Mouse (Mus musculus): Measurements from ENCODE around the gene AU040320. TPM values are rescaled to one million over a fixed set of nuclear protein-coding genes. Genes with fewer than 3 reads are reported as not detected.

The AU040320 gene
- total RNA-seq (2015) (18.7 and 24.2 TPM in 2 replicates), total RNA-seq (2017) (18.6 and 20.7 TPM in 2 replicates)

GRCm38 (mm10) chr4:126753268-126754230, at the start of gene AU040320, which contains the start of gene Ncdn:
AU040320 (plus strand) TSS chr4:126753544.
Ncdn (minus strand) TSS chr4:126753438.
- ATAC-seq (ENCODE audit: poor library complexity, severe bottlenecking), result peak; percentile 91

DNA sequence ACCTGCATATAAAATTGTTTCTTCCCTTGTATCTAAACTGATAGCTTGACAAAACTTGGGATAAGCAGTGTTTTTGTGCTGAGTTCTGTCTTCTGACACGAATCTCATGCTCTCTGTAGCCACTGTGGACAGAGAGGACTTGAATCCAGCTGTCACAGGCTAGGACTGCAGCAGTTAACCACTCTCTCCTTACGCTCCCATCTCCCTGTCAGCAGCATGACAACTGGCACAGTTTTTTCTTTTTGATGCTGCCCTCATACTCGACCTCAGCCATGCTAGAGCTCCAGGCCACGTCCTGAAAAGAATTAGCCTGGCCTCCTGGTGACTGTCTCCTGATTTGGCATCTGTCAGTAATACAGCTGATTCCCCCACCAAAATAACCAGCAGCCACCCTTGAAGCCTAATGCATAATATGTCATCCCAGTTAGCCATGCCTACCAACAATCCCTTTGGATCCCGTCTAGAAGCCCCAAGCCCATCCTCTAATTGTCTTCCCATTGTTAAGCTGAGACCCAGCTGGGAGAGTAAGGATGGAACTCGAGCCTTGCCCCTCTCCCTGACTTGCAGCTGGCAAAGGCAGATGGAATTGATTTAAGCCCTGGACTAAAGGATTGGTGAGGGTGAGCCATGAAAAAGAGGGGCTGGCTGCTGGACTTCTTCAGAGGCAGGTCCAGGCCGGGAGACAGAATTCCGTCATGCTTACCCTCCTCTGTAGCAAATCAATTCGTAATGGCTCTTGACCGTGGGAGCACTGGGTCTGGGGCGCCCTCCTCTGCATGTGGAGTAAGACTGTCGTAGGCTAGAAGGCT, 46.5 kb upstream of the AU040320 start:
- ATAC-seq (ENCODE audit: poor library complexity, severe bottlenecking), result no peak

- ATAC-seq (ENCODE audit: poor library complexity, severe bottlenecking), result no peak
Observed at GRCm38 (mm10) chr4:126707439-126707826, 45.9 kb upstream of the AU040320 start.

DNA sequence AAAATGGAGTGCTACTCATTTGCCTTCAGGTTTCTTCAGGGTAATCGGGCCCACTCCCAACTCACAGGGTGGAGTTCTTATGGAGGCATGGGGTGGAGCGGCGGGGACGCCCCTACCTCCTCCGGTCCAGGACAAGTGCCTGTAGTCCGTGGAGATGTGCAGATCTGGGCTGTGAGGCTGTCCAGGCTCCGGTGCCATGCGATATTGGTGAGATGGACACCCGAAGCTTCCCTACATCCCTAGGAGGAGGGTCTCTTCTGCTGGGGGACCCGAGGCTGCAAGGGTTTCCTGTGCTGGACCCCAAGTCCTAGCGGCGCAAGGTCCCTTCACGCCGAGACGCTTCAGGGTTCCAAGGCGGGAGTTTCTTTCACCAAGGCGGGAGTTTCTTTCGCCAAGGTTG, 21.2 kb upstream of the AU040320 start:
- no peak for ATAC-seq (ENCODE audit: poor library complexity, severe bottlenecking)

DNA sequence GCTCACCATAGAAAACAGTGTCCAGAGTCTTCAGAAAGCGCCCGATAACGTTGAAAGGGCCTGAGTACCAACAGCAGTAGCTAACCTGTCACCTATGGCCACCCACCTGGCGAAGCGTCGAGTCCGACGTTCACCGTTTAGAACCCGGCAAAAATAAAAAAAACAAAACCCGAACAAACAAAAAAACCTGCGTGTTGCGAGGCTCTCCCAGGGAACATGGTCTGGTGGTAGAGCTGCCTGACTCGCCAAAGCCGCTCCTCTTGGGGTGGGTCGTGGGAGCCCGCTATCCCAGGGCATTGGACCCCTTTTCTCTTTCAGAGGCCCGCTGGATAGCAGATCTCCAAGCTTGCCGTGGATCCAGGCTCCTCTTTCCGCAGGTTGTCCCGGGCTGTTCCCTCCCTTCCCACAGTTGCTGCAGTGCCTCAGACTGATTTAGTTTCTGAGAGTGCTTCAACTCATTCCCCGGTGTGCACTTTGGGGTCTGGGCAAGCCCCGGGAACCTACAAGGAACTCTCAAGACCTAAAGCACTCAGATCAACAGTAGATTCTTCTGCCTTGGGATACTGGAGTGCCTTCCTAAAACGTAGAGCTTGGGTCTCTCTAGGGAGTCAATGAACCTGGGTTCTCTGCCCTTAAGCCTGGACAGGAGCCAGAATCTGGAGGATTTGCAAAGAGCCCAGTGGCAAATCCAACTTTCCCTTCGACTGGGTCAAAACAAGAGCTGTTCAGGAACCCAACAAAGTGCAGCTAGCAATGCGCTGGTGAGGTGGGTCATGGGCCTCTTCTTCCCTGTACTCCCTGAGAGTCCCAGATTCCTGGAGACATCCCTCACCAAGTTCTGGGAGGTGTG, 20.6 kb upstream of the AU040320 start:
- no peak for ATAC-seq (ENCODE audit: poor library complexity, severe bottlenecking)

DNA sequence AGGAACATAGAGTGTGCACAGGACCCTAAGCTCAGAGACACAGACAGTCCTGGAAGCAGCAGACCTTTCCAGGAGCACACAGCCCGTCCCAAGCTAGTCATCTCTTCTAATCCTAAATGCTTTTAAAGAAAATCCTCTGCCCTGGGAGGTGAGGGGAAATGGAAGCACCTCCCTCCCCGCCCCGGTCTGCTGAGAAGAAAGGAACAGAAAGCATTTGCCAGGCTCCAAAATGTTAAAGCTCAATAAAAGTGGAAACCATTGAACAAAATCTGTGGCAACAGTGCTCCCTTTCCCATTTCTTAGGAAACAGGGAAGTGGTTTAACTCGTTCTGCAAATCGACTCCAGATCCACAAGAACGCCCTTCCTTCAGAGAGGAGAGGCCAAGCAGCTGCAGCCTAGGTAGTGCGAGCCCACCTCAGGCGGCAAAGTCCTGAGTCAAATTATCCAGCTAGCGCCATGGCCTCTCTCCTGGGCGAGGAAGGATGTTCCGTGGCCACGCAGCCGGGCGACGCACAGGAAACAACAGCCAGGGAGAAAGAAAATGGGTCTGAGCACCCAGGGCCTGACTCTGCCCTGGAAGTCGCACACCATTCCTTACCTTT, 19.2 kb upstream of the AU040320 start:
- peak; percentile 17; the same call in 1 of the 2 replicates for ATAC-seq (ENCODE audit: poor library complexity, severe bottlenecking)

DNA sequence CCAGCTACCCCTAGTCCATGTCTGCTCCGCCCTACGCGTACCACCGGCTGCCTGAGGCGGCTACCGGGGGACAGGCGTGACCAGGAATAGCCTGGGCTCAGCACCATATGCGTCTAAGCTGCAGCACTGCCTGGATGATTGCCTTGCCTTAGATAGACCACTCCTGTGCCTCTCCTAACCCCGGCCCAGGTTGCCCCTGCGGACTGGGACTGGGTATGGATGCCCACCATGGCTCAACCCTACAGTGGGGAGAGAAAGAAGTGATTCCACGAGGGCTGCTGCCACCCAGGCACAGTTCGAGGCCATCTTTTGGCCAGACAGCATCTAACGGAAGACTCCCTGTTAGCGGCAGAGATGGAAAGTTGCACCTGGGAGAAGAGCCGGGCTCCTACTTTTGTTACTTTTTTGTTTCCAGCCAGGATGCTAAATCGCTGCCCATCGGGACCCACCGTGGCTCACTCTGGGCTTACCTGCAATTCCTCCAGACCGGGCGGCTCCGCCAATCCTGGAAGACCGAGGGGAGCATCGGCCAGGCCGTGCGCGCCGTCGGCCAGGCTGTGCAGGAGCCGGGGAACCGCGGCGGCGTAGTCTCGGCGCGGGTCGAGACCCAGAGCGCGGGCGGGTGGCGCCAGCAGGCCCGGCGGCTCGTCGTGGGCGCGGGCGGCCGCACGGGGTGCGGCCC, 18.5 kb upstream of the AU040320 start:
- ATAC-seq (ENCODE audit: poor library complexity, severe bottlenecking), result no peak

- peak; percentile 20; the same call in 1 of the 2 replicates for ATAC-seq (ENCODE audit: poor library complexity, severe bottlenecking)
Observed at GRCm38 (mm10) chr4:126735382-126736000, 17.9 kb upstream of the AU040320 start.

DNA sequence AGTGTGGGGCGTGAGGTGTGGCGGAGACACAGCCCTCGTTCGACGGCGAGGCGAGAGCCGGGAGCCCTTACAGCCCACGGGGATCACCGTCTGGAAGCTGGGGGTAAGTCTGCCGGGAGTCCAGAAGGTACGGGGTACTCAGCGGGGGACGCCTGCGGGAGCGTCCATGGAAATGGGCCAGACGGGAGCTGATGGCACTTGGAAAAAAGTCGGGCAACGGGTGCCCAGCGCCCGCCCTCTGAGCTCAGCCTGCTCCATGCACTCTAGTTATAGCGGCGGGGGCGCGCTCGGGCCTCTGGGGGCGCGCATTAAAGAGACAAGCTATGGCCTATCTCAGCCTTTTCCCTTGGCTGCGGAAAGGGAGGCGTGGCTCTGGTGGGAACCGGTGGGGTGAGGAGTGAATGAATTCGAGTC, 17.3 kb upstream of the AU040320 start, which contains the start of gene Tfap2e:
Gene Tfap2e, minus strand, starts transcription at position 240 of the 414 bp plus-strand sequence.
- no peak for ATAC-seq (ENCODE audit: poor library complexity, severe bottlenecking)

DNA sequence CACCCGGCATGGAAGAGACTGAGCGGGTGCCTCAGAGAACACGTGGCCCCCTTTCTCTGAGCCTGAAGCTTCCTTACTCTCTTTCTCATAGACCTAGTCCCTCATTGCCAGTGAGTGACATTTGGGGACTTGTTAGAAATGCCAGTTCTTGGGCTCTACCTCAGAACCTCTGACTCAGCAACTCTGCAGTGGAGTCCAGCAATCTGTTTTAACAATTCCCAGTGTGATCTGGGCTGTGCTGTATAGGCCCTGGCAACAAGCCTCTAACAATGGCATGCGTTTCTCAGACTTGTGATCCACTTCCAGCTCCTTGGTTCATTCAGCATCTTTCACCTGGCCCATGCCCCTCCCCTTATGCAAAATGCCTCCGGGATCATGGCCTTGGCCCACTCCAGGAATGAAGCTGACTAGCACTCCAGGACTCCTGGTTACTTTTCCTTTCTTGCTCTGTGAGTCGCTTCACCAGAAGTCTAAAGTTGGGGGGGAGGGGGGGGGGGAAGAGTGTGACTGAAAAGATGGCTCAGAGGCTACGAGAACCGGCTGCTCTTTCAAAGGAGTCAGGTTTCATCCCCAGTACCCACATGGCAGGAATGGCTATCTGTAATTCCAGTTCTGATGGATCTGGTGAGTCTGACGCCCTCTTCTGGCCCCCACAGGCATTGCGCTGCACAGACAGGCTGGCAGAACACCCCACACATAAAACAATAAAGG, 13.2 kb upstream of the AU040320 start:
- no peak for ATAC-seq (ENCODE audit: poor library complexity, severe bottlenecking)

DNA sequence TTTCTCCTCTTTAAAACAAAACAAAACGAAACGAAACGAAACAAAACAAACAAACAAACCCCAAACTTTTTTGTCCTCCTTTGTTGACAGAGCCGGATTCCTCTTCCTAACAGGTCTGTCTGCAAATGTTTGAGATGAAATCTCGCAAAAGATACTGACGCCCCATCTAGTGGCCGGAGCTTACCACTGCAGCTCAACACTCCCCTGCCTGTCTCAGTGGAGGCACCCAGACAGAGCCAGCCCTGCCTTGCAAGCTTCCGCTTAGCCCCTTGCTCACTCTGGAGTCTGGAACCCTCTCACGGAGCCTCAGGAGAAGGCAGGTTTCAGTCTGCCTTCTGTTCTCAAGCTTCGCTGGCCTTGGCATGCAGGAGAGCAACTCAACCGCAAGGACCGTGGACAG, 11.9 kb upstream of the AU040320 start:
- ATAC-seq (ENCODE audit: poor library complexity, severe bottlenecking), result peak; percentile 94

DNA sequence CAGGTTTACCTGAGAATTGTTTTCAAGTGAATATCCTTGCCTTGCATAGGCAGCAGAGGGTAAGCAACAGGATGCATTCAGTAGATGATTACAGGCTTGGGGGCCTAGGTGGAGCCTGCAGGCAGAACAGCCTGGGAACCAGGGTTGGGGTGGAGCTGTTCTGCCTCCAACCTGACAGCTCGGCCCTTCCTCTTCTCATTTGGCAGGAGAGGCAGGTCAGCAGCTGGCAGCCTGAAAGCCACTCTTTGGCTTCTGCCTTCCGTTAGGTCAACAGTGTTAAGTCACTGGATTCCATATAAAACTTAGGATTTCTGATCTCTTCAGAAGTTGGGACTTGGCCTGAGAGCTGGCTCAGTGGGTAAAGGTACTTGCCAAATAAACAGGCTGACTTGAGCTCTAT, 10.4 kb upstream of the AU040320 start:
- no peak for ATAC-seq (ENCODE audit: poor library complexity, severe bottlenecking)

DNA sequence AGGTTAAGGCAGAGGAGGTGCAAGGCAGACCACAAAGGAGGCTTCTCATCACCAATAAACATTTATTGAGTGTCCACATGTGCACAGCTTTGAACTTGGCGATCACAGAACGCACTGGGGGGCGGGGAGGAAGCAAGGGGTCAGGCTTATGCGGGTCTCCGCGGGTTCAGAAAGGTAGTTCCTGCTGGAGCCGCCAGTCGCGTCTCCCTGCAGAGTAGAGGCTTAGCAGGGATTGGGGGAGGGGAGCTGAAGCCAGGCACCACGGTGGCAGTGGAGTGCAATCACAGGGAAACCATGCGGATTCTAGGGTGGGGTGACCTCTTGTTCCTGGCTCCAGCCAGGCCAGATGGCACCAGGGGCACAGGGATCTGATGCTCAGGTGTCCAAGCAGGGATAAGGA, 9.6 kb upstream of the AU040320 start:
- ATAC-seq (ENCODE audit: poor library complexity, severe bottlenecking), result no peak

- no peak for ATAC-seq (ENCODE audit: poor library complexity, severe bottlenecking)
Observed at GRCm38 (mm10) chr4:126744831-126745230, 8.5 kb upstream of the AU040320 start.

DNA sequence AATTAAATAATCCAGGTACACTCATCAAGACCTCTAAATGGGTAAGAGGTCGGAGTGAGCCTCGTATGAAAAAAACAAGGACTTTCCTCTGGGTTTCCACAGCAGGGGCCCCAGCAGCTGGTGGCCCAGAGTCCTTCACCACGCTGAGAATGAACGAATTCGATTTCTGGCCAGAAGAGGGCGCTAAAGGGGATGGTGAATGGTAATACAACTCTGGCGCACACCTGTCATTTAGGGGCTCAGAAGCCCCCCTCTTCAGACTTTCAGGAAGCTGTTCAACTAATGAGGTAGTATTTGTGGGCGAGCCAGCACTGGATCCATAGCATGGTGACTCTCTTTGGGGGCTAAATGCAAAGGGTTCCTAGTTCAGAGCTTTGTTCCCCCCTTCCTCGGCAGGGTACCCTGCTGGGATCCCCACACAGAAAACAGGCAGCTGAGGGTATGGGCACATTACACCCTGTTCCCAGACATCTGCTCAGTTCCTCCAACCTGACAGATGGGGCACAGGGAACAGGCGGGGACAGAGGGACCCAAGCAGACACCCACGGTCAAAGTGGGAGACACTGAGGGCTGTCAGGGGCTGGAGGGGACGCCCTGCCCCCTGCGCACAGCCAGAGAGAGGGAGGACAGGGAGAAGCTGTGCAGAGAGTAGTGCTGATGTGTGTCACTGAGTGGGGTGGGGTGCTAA, 7.7 kb upstream of the AU040320 start:
- peak; percentile 52; the same call in 1 of the 2 replicates for ATAC-seq (ENCODE audit: poor library complexity, severe bottlenecking)

DNA sequence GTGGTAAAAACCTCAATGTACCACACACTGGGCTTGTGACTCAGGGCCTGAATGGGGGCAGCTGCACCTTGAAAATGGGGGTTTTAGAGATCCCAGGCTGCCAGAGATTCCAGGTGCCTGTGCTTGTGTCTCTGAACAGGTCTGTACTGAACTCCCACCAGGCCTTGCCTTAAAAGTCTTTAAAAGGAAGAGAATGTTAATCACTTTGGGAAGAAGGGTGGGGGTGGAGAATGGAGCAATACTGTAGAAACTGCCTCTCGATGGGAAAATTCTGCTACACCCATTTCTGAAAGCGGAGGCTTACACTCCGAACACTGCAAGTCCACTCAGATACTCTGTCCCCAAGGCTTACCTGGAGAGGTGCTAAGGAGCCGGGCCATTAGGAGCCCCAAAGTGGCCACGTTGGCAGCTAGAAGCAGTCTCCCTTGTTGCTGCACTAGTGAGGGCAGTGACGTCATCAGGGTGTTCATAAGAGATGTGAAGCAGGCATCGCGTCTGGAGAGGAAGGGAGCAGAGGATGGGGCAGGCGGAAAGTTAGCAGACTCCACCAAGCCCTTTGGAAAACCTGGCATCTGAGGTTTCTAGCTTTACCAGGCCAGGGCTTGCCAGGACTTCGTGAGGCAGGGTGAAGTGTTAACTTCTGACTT, 7.0 kb upstream of the AU040320 start:
- no peak for ATAC-seq (ENCODE audit: poor library complexity, severe bottlenecking)

DNA sequence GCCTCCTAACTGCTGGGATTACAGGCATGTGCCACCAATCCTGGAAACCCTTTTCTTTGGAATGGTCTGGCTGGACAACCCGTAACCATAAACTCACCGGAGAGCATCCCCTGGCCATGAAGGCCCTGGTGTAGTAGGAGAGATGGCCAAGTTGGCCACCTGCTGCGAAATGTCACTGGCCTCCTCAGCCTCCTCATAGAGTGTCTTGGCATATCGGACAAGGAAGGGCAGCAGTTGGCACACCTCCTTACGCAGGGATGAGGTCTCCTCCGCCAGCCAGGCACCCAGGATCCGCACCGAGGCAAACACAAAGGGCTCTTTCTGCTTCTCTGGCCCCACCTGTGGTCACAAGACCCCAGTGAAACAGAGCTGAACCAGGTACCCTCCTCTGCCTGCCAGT, 5.0 kb upstream of the AU040320 start:
- no peak for ATAC-seq (ENCODE audit: poor library complexity, severe bottlenecking)
